19 mouse cellular contexts compared by ENCODE assay signal in genomic region chr17:79995091-79995691, GRCm38 (mm10).
DNase-seq lines count a peak whose midpoint lies in the region; ATAC-seq and TF ChIP-seq lines count a peak whose summit lies in the region.
"Had no signal": no experiment of that assay in that cellular context is flagged by ENCODE, and none has a peak within 500 bp of the region (broad histone marks: within the 10 kb centered on the region; RNA-seq: fewer than 3 reads in every experiment).

No protein-coding gene starts in this region.

- no peak for ATAC-seq in inflammation-experienced regulatory T-cells, adult 6 months
- no peak for ATAC-seq in erythroid progenitor cell, adult 5-6 weeks (replicated peaks; ENCODE audit: low FRiP score, poor library complexity, severe bottlenecking)
- ATAC-seq: midbrain, embryonic 15.5 days had no signal

- peaks cover 4% of the 10 kb centered on the region for H3K4me1 ChIP-seq in heart, adult 2 months (ENCODE audit: control insufficient read depth, insufficient read depth, low read length)
- H3K4me1 ChIP-seq: embryonic facial prominence, embryonic 12.5 days; forebrain, embryonic 10.5 days; midbrain, embryonic 15.5 days had no signal

- TF ChIP-seq POLR2A in heart, adult 2 months (IDR thresholded peaks at IDR 0.05; ENCODE audit: insufficient read depth, low read depth, low read length), result no peak

- H3K9ac ChIP-seq in heart, adult 2 months (ENCODE audit: low read depth, low read length), result no peak overlapping the region
- H3K9ac ChIP-seq: embryonic facial prominence, embryonic 12.5 days; hindbrain, embryonic 14.5 days; midbrain, embryonic 15.5 days had no signal

- H3K27me3 ChIP-seq in heart, adult 2 months (ENCODE audit: control insufficient read depth, insufficient read depth, low read length), result no peaks in the 10 kb centered on the region
- H3K27me3 ChIP-seq: embryonic facial prominence, embryonic 12.5 days; midbrain, embryonic 15.5 days had no signal

- no peaks in the 10 kb centered on the region for H3K79me2 ChIP-seq in heart, adult 2 months (replicated peaks; ENCODE audit: control insufficient read depth, insufficient read depth, low read length)

- H3K36me3 ChIP-seq in heart, adult 2 months (ENCODE audit: control insufficient read depth, insufficient read depth, low read length), result no peaks in the 10 kb centered on the region
- H3K36me3 ChIP-seq: embryonic facial prominence, embryonic 12.5 days; forebrain, embryonic 10.5 days; G1E; midbrain, embryonic 15.5 days had no signal

- TF ChIP-seq CTCF in heart, adult 2 months (IDR thresholded peaks at IDR 0.05), result no peak
- TF ChIP-seq CTCF in gastrocnemius, adult 2 months (IDR thresholded peaks at IDR 0.05), result no peak

- peak in 1 of 2 experiments; percentile 57 for DNase-seq in heart, adult 2 months
- no peak for DNase-seq in heart, adult 8-10 months (ENCODE audit: low spot score)
- peak; percentile 48 for DNase-seq in 3T3-L1 (ENCODE audit: low read depth, low spot score)
- peak; percentile 88 for DNase-seq in adrenal gland, adult 2 months
- peak; percentile 79 for DNase-seq in gastrocnemius, adult 2 months
- DNase-seq in neural tube, embryonic 10.5 days (ENCODE audit: extremely low spot score, low spot score), result no peak
- DNase-seq: cerebellum, adult 8-10 months; kidney, adult 18-20 months; kidney, postnatal 25 days; liver; right cerebral cortex, postnatal 4 days; thymus, adult 2 months had no signal

- 65% methylated on average over 3 of the region's 3 CpGs for WGBS in heart, adult 2 months

- peak overlapping the region; percentile 47; the same call in 1 of the 2 replicates for H3K27ac ChIP-seq in heart, adult 2 months
- peak overlapping the region; percentile 95 for H3K27ac ChIP-seq in gastrocnemius, adult 2 months
- H3K27ac ChIP-seq: embryonic facial prominence, embryonic 12.5 days; forebrain, embryonic 10.5 days; hindbrain, embryonic 14.5 days; midbrain, embryonic 15.5 days had no signal

- intact Hi-C loops in heart, adult 2 months (cut with DNase I), result no loop called here
- intact Hi-C loops in gastrocnemius, adult 2 months (cut with DNase I), result loop anchor here (1.0 kb wide), 1 partner anchor 100 kb away; no protein-coding TSS in a partner anchor

- no peak overlapping the region for H3K4me3 ChIP-seq in heart, adult 2 months
- no peak overlapping the region for H3K4me3 ChIP-seq in gastrocnemius, adult 2 months
- H3K4me3 ChIP-seq: embryonic facial prominence, embryonic 12.5 days; forebrain, embryonic 10.5 days; midbrain, embryonic 15.5 days had no signal

- 0 out of 2 replicates have a peak, but pooled peaks have one; percentile 57 for TF ChIP-seq EP300 in heart, adult 2 months (IDR thresholded peaks at IDR 0.05; ENCODE audit: insufficient read depth, low read depth, low read length)

Comparison
In these comparisons a context has a peak if more than half of its experiments do, and no peak if none do; other contexts are left out.
1. DNase-seq: peak in 3T3-L1 (single experiment), adrenal gland, adult 2 months (single experiment) and gastrocnemius, adult 2 months (single experiment); none in heart, adult 8-10 months (single experiment) and neural tube, embryonic 10.5 days (single experiment).